Mouse (Mus musculus): ENCODE measurements around the gene Kcnab1. TPM values are rescaled to one million over a fixed set of nuclear protein-coding genes. Genes with fewer than 3 reads are reported as not detected.

The Kcnab1 gene
- polyA plus RNA-seq, 1 experiment from 2014 or later, result 0.63 TPM

GRCm38 (mm10) chr3:65379884-65380539 is 270.8 kb downstream of the Kcnab1 start:
- ATAC-seq (no peak), DNase-seq (ENCODE audit: low spot score) (peak; percentile 70)
- no peaks in the 10 kb centered on the region for H3K27me3 ChIP-seq (replicated peaks; ENCODE audit: insufficient read depth, low read length)
- H3K9ac ChIP-seq (replicated peaks; ENCODE audit: low read depth), result no peak overlapping the region
- no peaks in the 10 kb centered on the region for H3K4me1 ChIP-seq (ENCODE audit: insufficient read depth, low read depth, low read length)
- no peaks in the 10 kb centered on the region for H3K9me3 ChIP-seq (ENCODE audit: low read length)
- no peak overlapping the region for H3K4me2 ChIP-seq (replicated peaks; ENCODE audit: low read depth, low read length)
- no peak overlapping the region for H3K27ac ChIP-seq (ENCODE audit: low read length)
- TF ChIP-seq EP300 (IDR thresholded peaks at IDR 0.05) (no peak), CTCF (IDR thresholded peaks at IDR 0.05) (peak; percentile 87)
- peaks cover 18% of the 10 kb centered on the region; the same call in 1 of the 2 replicates for H3K36me3 ChIP-seq (ENCODE audit: insufficient read depth, low read length)
- 67% methylated on average over 4 of the region's 4 CpGs for WGBS
- no peak overlapping the region for H3K4me3 ChIP-seq (ENCODE audit: low read depth, low read length)

- TF ChIP-seq CTCF (IDR thresholded peaks at IDR 0.05), result no peak
- no peak for TF ChIP-seq EP300 (IDR thresholded peaks at IDR 0.05)
- no peak overlapping the region for H3K4me3 ChIP-seq (ENCODE audit: low read depth, low read length)
- no peak for ATAC-seq
- no peak overlapping the region for H3K4me2 ChIP-seq (replicated peaks; ENCODE audit: low read depth, low read length)
- no peaks in the 10 kb centered on the region for H3K27me3 ChIP-seq (replicated peaks; ENCODE audit: insufficient read depth, low read length)
- H3K27ac ChIP-seq (ENCODE audit: low read length), result no peak overlapping the region
- H3K36me3 ChIP-seq (ENCODE audit: insufficient read depth, low read length), result peaks cover 12% of the 10 kb centered on the region; the same call in 1 of the 2 replicates
- H3K4me1 ChIP-seq (ENCODE audit: insufficient read depth, low read depth, low read length), result no peaks in the 10 kb centered on the region
- H3K9me3 ChIP-seq (ENCODE audit: low read length), result no peaks in the 10 kb centered on the region
- WGBS, result 84% methylated on average over 4 of the region's 4 CpGs
- no peak for DNase-seq (ENCODE audit: low spot score)
- no peak overlapping the region for H3K9ac ChIP-seq (replicated peaks; ENCODE audit: low read depth)
Observed at GRCm38 (mm10) chr3:65381094-65381493, 271.9 kb downstream of the Kcnab1 start.

GRCm38 (mm10) chr3:65384431-65384830 is 275.2 kb downstream of the Kcnab1 start:
- Histone ChIP-seq H3K36me3 (ENCODE audit: insufficient read depth, low read length) (peaks cover 22% of the 10 kb centered on the region; the same call in 1 of the 2 replicates), H3K27me3 (replicated peaks; ENCODE audit: insufficient read depth, low read length) (no peaks in the 10 kb centered on the region), H3K4me1 (ENCODE audit: insufficient read depth, low read depth, low read length) (no peaks in the 10 kb centered on the region), H3K9me3 (ENCODE audit: low read length) (no peaks in the 10 kb centered on the region), H3K9ac (replicated peaks; ENCODE audit: low read depth) (no peak overlapping the region), H3K4me3 (ENCODE audit: low read depth, low read length) (no peak overlapping the region), H3K4me2 (replicated peaks; ENCODE audit: low read depth, low read length) (no peak overlapping the region), H3K27ac (ENCODE audit: low read length) (no peak overlapping the region)
- TF ChIP-seq CTCF (IDR thresholded peaks at IDR 0.05) (no peak), EP300 (IDR thresholded peaks at IDR 0.05) (no peak)
- no peak for DNase-seq (ENCODE audit: low spot score)
- no peak for ATAC-seq
- WGBS, result 89% methylated on average over 3 of the region's 3 CpGs

- H3K9ac ChIP-seq (replicated peaks; ENCODE audit: low read depth), result no peak overlapping the region
- DNase-seq (ENCODE audit: low spot score), result peak; percentile 57
- H3K4me3 ChIP-seq (ENCODE audit: low read depth, low read length), result no peak overlapping the region
- peaks cover 18% of the 10 kb centered on the region; the same call in 1 of the 2 replicates for H3K36me3 ChIP-seq (ENCODE audit: insufficient read depth, low read length)
- peak; percentile 74 for ATAC-seq
- TF ChIP-seq CTCF (IDR thresholded peaks at IDR 0.05) (no peak), EP300 (IDR thresholded peaks at IDR 0.05) (no peak)
- H3K4me2 ChIP-seq (replicated peaks; ENCODE audit: low read depth, low read length), result no peak overlapping the region
- H3K27ac ChIP-seq (ENCODE audit: low read length), result no peak overlapping the region
- no peaks in the 10 kb centered on the region for H3K27me3 ChIP-seq (replicated peaks; ENCODE audit: insufficient read depth, low read length)
- H3K9me3 ChIP-seq (ENCODE audit: low read length), result no peaks in the 10 kb centered on the region
- no peaks in the 10 kb centered on the region for H3K4me1 ChIP-seq (ENCODE audit: insufficient read depth, low read depth, low read length)
Observed at GRCm38 (mm10) chr3:65385771-65386170, 276.6 kb downstream of the Kcnab1 start.

- peak overlapping the region; percentile 94 for H3K27ac ChIP-seq (ENCODE audit: low read length)
- peaks cover 5% of the 10 kb centered on the region; the same call in 1 of the 2 replicates for H3K4me1 ChIP-seq (ENCODE audit: insufficient read depth, low read depth, low read length)
- H3K4me2 ChIP-seq (replicated peaks; ENCODE audit: low read depth, low read length), result peak overlapping the region; percentile 67
- peaks cover 10% of the 10 kb centered on the region; the same call in 1 of the 2 replicates for H3K36me3 ChIP-seq (ENCODE audit: insufficient read depth, low read length)
- no peak for TF ChIP-seq CTCF (IDR thresholded peaks at IDR 0.05)
- no peak for TF ChIP-seq EP300 (IDR thresholded peaks at IDR 0.05)
- peak overlapping the region; percentile 95 for H3K9ac ChIP-seq (replicated peaks; ENCODE audit: low read depth)
- peak overlapping the region; percentile 79 for H3K4me3 ChIP-seq (ENCODE audit: low read depth, low read length)
- DNase-seq (ENCODE audit: low spot score) (peak; percentile 29), ATAC-seq (no peak)
- WGBS, result 11% methylated on average over 6 of the region's 6 CpGs
- no peaks in the 10 kb centered on the region for H3K9me3 ChIP-seq (ENCODE audit: low read length)
- H3K27me3 ChIP-seq (replicated peaks; ENCODE audit: insufficient read depth, low read length), result no peaks in the 10 kb centered on the region
Observed at GRCm38 (mm10) chr3:65391222-65391783, 282.1 kb downstream of the Kcnab1 start.

- Histone ChIP-seq H3K4me3 (ENCODE audit: low read depth, low read length) (peak overlapping the region; percentile 79), H3K4me1 (ENCODE audit: insufficient read depth, low read depth, low read length) (peaks cover 5% of the 10 kb centered on the region; the same call in 1 of the 2 replicates), H3K27ac (ENCODE audit: low read length) (peak overlapping the region; percentile 94), H3K4me2 (replicated peaks; ENCODE audit: low read depth, low read length) (peak overlapping the region; percentile 67), H3K9ac (replicated peaks; ENCODE audit: low read depth) (peak overlapping the region; percentile 95), H3K36me3 (ENCODE audit: insufficient read depth, low read length) (peaks cover 7% of the 10 kb centered on the region; the same call in 1 of the 2 replicates), H3K27me3 (replicated peaks; ENCODE audit: insufficient read depth, low read length) (no peaks in the 10 kb centered on the region), H3K9me3 (ENCODE audit: low read length) (no peaks in the 10 kb centered on the region)
- WGBS, result under 1% methylated on average over 37 of the region's 37 CpGs
- DNase-seq (ENCODE audit: low spot score) (peak; percentile 61), ATAC-seq (peak; percentile 68)
- no peak for TF ChIP-seq EP300 (IDR thresholded peaks at IDR 0.05)
- TF ChIP-seq CTCF (IDR thresholded peaks at IDR 0.05), result peak; percentile 45
Observed at GRCm38 (mm10) chr3:65391784-65392420, 282.7 kb downstream of the Kcnab1 start.
